Mouse (Mus musculus) ES-Bruce4 (cell line): Measurements from ENCODE around the gene Polr3e. TPM values are rescaled to one million over a fixed set of nuclear protein-coding genes. Genes with fewer than 3 reads are reported as not detected.
"Not testable (repeated sequence)": the region's sequence is repeated elsewhere in the genome, so short reads cannot be mapped to it uniquely, and the experiment has no call there.

ENCODE experiments used
- H3K27ac ChIP-seq: 2 replicates; pipeline ENCODE4 v1.5.1; 2012; ENCODE audit warnings: low read length, inconsistent platforms; ENCODE audit not compliant: insufficient read depth
- H3K27me3 ChIP-seq: 2 replicates; pipeline ENCODE4 v1.6.1; 2012; ENCODE audit warnings: mild to moderate bottlenecking, low read length, inconsistent platforms; ENCODE audit not compliant: control insufficient read depth, poor library complexity, insufficient read depth, severe bottlenecking
- H3K36me3 ChIP-seq: 2 replicates; pipeline ENCODE4 v1.6.1; 2012; ENCODE audit warnings: inconsistent platforms, mild to moderate bottlenecking, low read length, moderate library complexity; ENCODE audit not compliant: control insufficient read depth, poor library complexity, insufficient read depth, severe bottlenecking
- H3K4me1 ChIP-seq: one replicate; pipeline ENCODE4 v1.8.1; 2011; ENCODE audit warnings: low read length; ENCODE audit not compliant: control insufficient read depth, insufficient read depth
- H3K4me3 ChIP-seq: 2 replicates; pipeline ENCODE4 v1.5.1; 2011; ENCODE audit warnings: low read depth, mild to moderate bottlenecking, low read length
- H3K9ac ChIP-seq: 2 replicates; pipeline ENCODE4 v1.6.1; 2012; ENCODE audit warnings: low read depth, mild to moderate bottlenecking, inconsistent platforms; ENCODE audit not compliant: poor library complexity, severe bottlenecking
- H3K9me3 ChIP-seq: replicated peaks from 2 replicates; pipeline ENCODE4 v1.6.1; 2012; ENCODE audit warnings: mild to moderate bottlenecking, low read length, inconsistent platforms; ENCODE audit not compliant: control insufficient read depth, poor library complexity, insufficient read depth, severe bottlenecking
- CTCF ChIP-seq: IDR thresholded peaks from one replicate; pipeline ENCODE4 v1.8.1; 2011; ENCODE audit warnings: low read depth, low read length
- EP300 ChIP-seq: IDR thresholded peaks from 2 replicates; pipeline ENCODE4 v1.6.1; 2011; ENCODE audit warnings: low read depth, low read length; ENCODE audit not compliant: insufficient read depth
- POLR2A ChIP-seq: IDR thresholded peaks from one replicate; pipeline ENCODE4 v1.8.1; 2011; ENCODE audit warnings: low read length; ENCODE audit not compliant: insufficient read depth
- polyA plus RNA-seq: library from polyadenylated mRNA; stranded (reverse); fragments of >200 nt; gene quantifications from 2 replicates; pipeline ENCODE4 v1.2.4, GENCODE M21; 2011; ENCODE audit warnings: low read depth; ENCODE audit not compliant: missing spikeins, insufficient read depth, insufficient read length

The Polr3e gene
- polyA plus RNA-seq, 1 experiment, result 36.0 TPM

GRCm38 (mm10) chr7:120940343-120940742 is 22.8 kb downstream of the Polr3e start:
- H3K4me3 ChIP-seq, result no peak overlapping the region
- no peak overlapping the region for H3K27ac ChIP-seq
- peaks cover 78% of the 10 kb centered on the region for H3K36me3 ChIP-seq
- TF ChIP-seq POLR2A (no peak), EP300 (no peak), CTCF (no peak)
- H3K9me3 ChIP-seq, result no peaks in the 10 kb centered on the region
- no peaks in the 10 kb centered on the region for H3K27me3 ChIP-seq
- no peaks in the 10 kb centered on the region for H3K4me1 ChIP-seq
- H3K9ac ChIP-seq, result no peak overlapping the region

GRCm38 (mm10) chr7:120941214-120941613 is 23.7 kb downstream of the Polr3e start:
- H3K27me3 ChIP-seq, result no peaks in the 10 kb centered on the region
- H3K4me1 ChIP-seq, result no peaks in the 10 kb centered on the region
- H3K4me3 ChIP-seq, result no peak overlapping the region
- H3K36me3 ChIP-seq, result peaks cover 75% of the 10 kb centered on the region
- no peak for TF ChIP-seq EP300
- no peak overlapping the region for H3K9ac ChIP-seq
- no peaks in the 10 kb centered on the region for H3K9me3 ChIP-seq
- H3K27ac ChIP-seq, result no peak overlapping the region

DNA sequence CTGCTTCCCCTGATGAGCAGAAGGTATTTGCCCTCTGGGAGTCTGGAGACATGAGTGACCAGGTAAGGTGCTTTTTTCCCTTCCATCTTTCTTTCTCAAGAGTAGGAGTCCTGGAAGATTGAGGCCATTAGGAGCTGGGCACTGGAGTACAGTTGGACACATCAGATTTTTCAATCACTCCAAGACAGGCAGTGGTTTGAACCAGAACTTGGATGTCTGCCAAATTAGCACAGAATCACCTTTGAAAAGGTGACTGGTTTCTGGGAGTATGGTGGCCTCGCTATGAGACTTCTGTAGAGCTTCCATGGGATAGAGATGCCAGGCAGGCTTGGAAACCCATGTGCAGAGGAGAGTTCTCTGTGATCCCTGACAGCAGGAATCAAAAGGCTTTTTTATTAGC is 25.0 kb downstream of the Polr3e start:
- Histone ChIP-seq H3K9me3 (no peaks in the 10 kb centered on the region), H3K27me3 (no peaks in the 10 kb centered on the region), H3K9ac (no peak overlapping the region), H3K27ac (no peak overlapping the region), H3K4me3 (no peak overlapping the region), H3K36me3 (peaks cover 63% of the 10 kb centered on the region), H3K4me1 (no peaks in the 10 kb centered on the region)
- no peak for TF ChIP-seq POLR2A
- TF ChIP-seq CTCF, result no peak
- no peak for TF ChIP-seq EP300

DNA sequence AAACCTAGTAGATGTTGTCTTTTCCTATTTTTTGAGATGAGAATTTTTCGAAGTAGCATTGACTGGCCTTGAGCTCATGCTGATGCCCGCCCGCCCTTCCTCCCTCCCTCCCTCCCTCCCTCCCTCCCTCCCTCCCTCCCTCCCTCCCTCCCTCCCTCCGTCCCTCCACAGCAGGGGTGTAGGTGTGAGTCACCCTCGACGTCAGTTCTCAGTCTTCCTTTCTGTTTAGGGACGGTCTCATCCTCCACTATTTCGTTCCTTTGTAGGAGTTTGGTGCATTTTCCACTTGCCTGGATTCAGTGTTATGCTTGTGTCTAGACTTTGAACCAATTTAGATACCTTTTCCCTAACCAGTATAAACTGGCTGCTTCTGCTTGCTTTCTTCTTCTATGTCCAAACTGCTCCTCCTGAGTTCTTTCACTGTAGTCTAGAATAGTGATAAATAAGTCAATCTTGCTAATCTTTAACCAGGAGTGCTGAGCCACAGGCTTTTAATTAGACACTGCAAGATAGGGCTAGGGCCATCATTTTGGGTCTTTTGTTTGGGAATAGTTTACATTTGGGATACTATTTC is 26.5 kb downstream of the Polr3e start:
- H3K36me3 ChIP-seq, result peaks cover 50% of the 10 kb centered on the region

GRCm38 (mm10) chr7:120953591-120953990 is 36.0 kb downstream of the Polr3e start:
- not testable (repeated sequence) for H3K9ac ChIP-seq, H3K27ac ChIP-seq, H3K4me3 ChIP-seq, H3K27me3 ChIP-seq, H3K4me1 ChIP-seq, H3K9me3 ChIP-seq
- H3K36me3 ChIP-seq, result peaks cover 15% of the 10 kb centered on the region

More for the DNA sequence above, 26.5 kb downstream of the Polr3e start:
- Histone ChIP-seq H3K4me1 (no peaks in the 10 kb centered on the region), H3K9me3 (no peaks in the 10 kb centered on the region), H3K27me3 (no peaks in the 10 kb centered on the region), H3K9ac (no peak overlapping the region), H3K4me3 (no peak overlapping the region), H3K27ac (no peak overlapping the region)
- TF ChIP-seq EP300 (no peak), CTCF (no peak), POLR2A (no peak)

DNA sequence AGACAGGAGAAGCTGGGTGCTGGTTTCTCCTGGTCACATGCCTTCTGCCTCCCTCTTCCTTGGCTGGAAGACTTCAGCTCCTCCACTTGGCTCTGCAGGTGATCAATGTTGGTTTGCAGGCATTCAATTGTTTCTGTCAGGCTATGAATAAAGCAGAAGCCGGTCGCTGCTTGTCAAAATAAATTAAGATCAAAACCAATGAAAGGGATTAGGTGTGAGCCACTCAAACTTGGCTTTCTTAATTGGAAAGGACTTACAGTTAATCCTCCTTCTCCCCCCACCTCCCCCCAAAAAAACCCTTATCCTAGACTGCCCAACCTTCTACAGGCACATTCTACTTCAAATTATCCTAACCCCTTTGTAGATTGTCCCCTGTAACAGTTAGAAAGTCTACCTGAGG is 42.6 kb downstream of the Polr3e start:
- no peak overlapping the region for H3K4me3 ChIP-seq
- H3K9ac ChIP-seq, result no peak overlapping the region
- H3K27ac ChIP-seq, result no peak overlapping the region
- H3K9me3 ChIP-seq, result no peaks in the 10 kb centered on the region
- H3K36me3 ChIP-seq, result peaks cover 30% of the 10 kb centered on the region
- H3K27me3 ChIP-seq, result no peaks in the 10 kb centered on the region
- H3K4me1 ChIP-seq, result no peaks in the 10 kb centered on the region
- no peak for TF ChIP-seq EP300
- no peak for TF ChIP-seq POLR2A
- no peak for TF ChIP-seq CTCF
